Mouse (Mus musculus): Measurements from ENCODE around the gene Ank3. TPM values are rescaled to one million over a fixed set of nuclear protein-coding genes. Genes with fewer than 3 reads are reported as not detected.

Gene Ank3
- polyA plus RNA-seq, 1 experiment from 2014 or later, result 69.3 TPM

DNA sequence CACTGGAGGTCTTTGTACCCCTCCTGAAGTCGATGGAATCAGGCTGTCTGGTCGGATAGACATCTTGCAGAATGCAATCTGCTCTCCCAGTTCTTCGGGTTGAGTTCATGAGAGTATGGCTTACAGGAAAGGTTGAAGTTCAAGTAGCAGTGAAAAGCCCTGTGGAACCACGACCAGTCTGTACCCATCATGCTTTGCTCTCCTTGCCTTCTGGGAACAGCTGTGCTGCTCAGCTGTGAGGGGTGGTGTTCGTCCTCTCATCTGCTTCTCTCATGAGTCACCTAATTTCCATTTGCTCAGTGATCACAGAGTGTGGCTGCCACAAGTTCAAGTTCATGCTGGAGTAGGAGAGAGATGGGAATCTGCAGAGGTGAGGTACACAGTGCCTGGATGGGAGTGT, 348.2 kb downstream of the Ank3 start:
- H3K27me3 ChIP-seq (replicated peaks; ENCODE audit: control insufficient read depth, insufficient read depth, low read length), result no peaks in the 10 kb centered on the region
- H3K4me2 ChIP-seq (ENCODE audit: low read length), result no peak overlapping the region
- no peaks in the 10 kb centered on the region for H3K9me3 ChIP-seq (ENCODE audit: control insufficient read depth, low read length)
- no peak overlapping the region for H3K9ac ChIP-seq (ENCODE audit: low read depth, low read length)
- no peak overlapping the region for H3K27ac ChIP-seq (ENCODE audit: low read depth, low read length)
- ATAC-seq, result no peak
- H3K4me3 ChIP-seq (ENCODE audit: low read length), result no peak overlapping the region
- 48% methylated on average over 5 of the region's 5 CpGs for WGBS
- H3K36me3 ChIP-seq (ENCODE audit: control insufficient read depth, insufficient read depth, low read length), result no peaks in the 10 kb centered on the region
- peaks cover 32% of the 10 kb centered on the region for H3K4me1 ChIP-seq (ENCODE audit: control insufficient read depth, insufficient read depth, low read depth, low read length)

- no peaks in the 10 kb centered on the region for H3K9me3 ChIP-seq (ENCODE audit: control insufficient read depth, low read length)
- H3K4me1 ChIP-seq (ENCODE audit: control insufficient read depth, insufficient read depth, low read depth, low read length), result peaks cover 10% of the 10 kb centered on the region
- 27% methylated on average over 7 of the region's 7 CpGs for WGBS
- no peak overlapping the region for H3K4me3 ChIP-seq (ENCODE audit: low read length)
- ATAC-seq, result peak; percentile 57; the same call in 1 of the 2 replicates
- no peaks in the 10 kb centered on the region for H3K27me3 ChIP-seq (replicated peaks; ENCODE audit: control insufficient read depth, insufficient read depth, low read length)
- H3K27ac ChIP-seq (ENCODE audit: low read depth, low read length), result peak overlapping the region; percentile 65
- no peak overlapping the region for H3K9ac ChIP-seq (ENCODE audit: low read depth, low read length)
- H3K36me3 ChIP-seq (ENCODE audit: control insufficient read depth, insufficient read depth, low read length), result no peaks in the 10 kb centered on the region
- H3K4me2 ChIP-seq (ENCODE audit: low read length), result no peak overlapping the region
Measured at GRCm38 (mm10) chr10:69751416-69751815, 352.8 kb downstream of the Ank3 start.

- no peaks in the 10 kb centered on the region for H3K27me3 ChIP-seq (replicated peaks; ENCODE audit: control insufficient read depth, insufficient read depth, low read length)
- H3K36me3 ChIP-seq (ENCODE audit: control insufficient read depth, insufficient read depth, low read length), result no peaks in the 10 kb centered on the region
- H3K4me1 ChIP-seq (ENCODE audit: control insufficient read depth, insufficient read depth, low read depth, low read length), result peaks cover 6% of the 10 kb centered on the region
- no peak for ATAC-seq
- WGBS, result 66% methylated on average over 11 of the region's 11 CpGs
- no peak overlapping the region for H3K9ac ChIP-seq (ENCODE audit: low read depth, low read length)
- H3K27ac ChIP-seq (ENCODE audit: low read depth, low read length), result no peak overlapping the region
- no peaks in the 10 kb centered on the region for H3K9me3 ChIP-seq (ENCODE audit: control insufficient read depth, low read length)
- H3K4me3 ChIP-seq (ENCODE audit: low read length), result no peak overlapping the region
- H3K4me2 ChIP-seq (ENCODE audit: low read length), result no peak overlapping the region
Measured at GRCm38 (mm10) chr10:69753464-69753863, 354.9 kb downstream of the Ank3 start.

- no peak overlapping the region for H3K27ac ChIP-seq (ENCODE audit: low read depth, low read length)
- H3K36me3 ChIP-seq (ENCODE audit: control insufficient read depth, insufficient read depth, low read length), result no peaks in the 10 kb centered on the region
- H3K4me2 ChIP-seq (ENCODE audit: low read length), result no peak overlapping the region
- H3K9ac ChIP-seq (ENCODE audit: low read depth, low read length), result no peak overlapping the region
- no peaks in the 10 kb centered on the region for H3K27me3 ChIP-seq (replicated peaks; ENCODE audit: control insufficient read depth, insufficient read depth, low read length)
- ATAC-seq, result no peak
- H3K4me1 ChIP-seq (ENCODE audit: control insufficient read depth, insufficient read depth, low read depth, low read length), result no peaks in the 10 kb centered on the region; the same call in 1 of the 2 replicates
- no peak overlapping the region for H3K4me3 ChIP-seq (ENCODE audit: low read length)
- H3K9me3 ChIP-seq (ENCODE audit: control insufficient read depth, low read length), result no peaks in the 10 kb centered on the region
- 74% methylated on average over 4 of the region's 4 CpGs for WGBS
Measured at GRCm38 (mm10) chr10:69756956-69757672, 358.5 kb downstream of the Ank3 start.

GRCm38 (mm10) chr10:69762977-69763376, 364.4 kb downstream of the Ank3 start:
- ATAC-seq, result peak; percentile 53
- peak overlapping the region; percentile 48 for H3K27ac ChIP-seq (ENCODE audit: low read depth, low read length)
- H3K9me3 ChIP-seq (ENCODE audit: control insufficient read depth, low read length), result no peaks in the 10 kb centered on the region
- no peaks in the 10 kb centered on the region for H3K36me3 ChIP-seq (ENCODE audit: control insufficient read depth, insufficient read depth, low read length)
- no peak overlapping the region for H3K4me3 ChIP-seq (ENCODE audit: low read length)
- no peaks in the 10 kb centered on the region for H3K27me3 ChIP-seq (replicated peaks; ENCODE audit: control insufficient read depth, insufficient read depth, low read length)
- H3K9ac ChIP-seq (ENCODE audit: low read depth, low read length), result no peak overlapping the region
- H3K4me2 ChIP-seq (ENCODE audit: low read length), result no peak overlapping the region
- 65% methylated on average over 7 of the region's 7 CpGs for WGBS
- peaks cover 11% of the 10 kb centered on the region for H3K4me1 ChIP-seq (ENCODE audit: control insufficient read depth, insufficient read depth, low read depth, low read length)

GRCm38 (mm10) chr10:69764402-69764801, 365.8 kb downstream of the Ank3 start:
- ATAC-seq, result peak; percentile 7; the same call in 1 of the 2 replicates
- H3K4me3 ChIP-seq (ENCODE audit: low read length), result no peak overlapping the region
- no peaks in the 10 kb centered on the region for H3K36me3 ChIP-seq (ENCODE audit: control insufficient read depth, insufficient read depth, low read length)
- H3K4me1 ChIP-seq (ENCODE audit: control insufficient read depth, insufficient read depth, low read depth, low read length), result peaks cover 11% of the 10 kb centered on the region
- H3K4me2 ChIP-seq (ENCODE audit: low read length), result no peak overlapping the region
- H3K27ac ChIP-seq (ENCODE audit: low read depth, low read length), result peak overlapping the region; percentile 51; the same call in 1 of the 2 replicates
- WGBS, result 34% methylated on average over 4 of the region's 4 CpGs
- no peaks in the 10 kb centered on the region for H3K27me3 ChIP-seq (replicated peaks; ENCODE audit: control insufficient read depth, insufficient read depth, low read length)
- H3K9ac ChIP-seq (ENCODE audit: low read depth, low read length), result no peak overlapping the region
- no peaks in the 10 kb centered on the region for H3K9me3 ChIP-seq (ENCODE audit: control insufficient read depth, low read length)

DNA sequence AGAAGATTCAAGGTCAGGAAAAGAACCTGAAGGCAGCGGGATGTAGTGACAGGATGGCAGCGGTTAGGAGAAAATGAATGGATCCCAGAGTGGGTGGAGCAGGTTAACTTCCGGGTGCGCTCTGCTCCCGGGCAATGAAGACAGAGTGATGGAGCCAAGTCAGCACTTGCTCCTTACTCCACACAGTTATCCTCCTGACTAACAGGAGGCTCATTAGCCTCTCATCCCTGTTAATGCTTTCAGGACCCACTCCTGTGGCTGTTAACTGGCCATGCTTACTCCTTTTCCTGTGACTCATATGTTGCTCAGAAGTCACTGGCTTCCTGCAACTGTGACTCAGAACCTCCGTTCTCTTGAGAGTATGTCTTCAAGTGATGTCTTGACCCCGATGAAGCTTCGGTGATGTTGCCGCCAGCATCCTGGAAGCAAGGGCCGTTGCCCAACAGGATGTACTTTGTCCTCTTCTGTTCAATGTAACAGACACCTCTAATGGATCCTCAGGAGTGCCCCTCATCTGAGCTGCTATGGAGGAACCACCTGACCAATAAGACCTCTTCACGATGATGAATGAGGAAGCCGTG, 378.6 kb downstream of the Ank3 start:
- Histone ChIP-seq H3K4me3 (ENCODE audit: low read length) (no peak overlapping the region), H3K4me1 (ENCODE audit: control insufficient read depth, insufficient read depth, low read depth, low read length) (no peaks in the 10 kb centered on the region), H3K36me3 (ENCODE audit: control insufficient read depth, insufficient read depth, low read length) (no peaks in the 10 kb centered on the region), H3K27me3 (replicated peaks; ENCODE audit: control insufficient read depth, insufficient read depth, low read length) (no peaks in the 10 kb centered on the region), H3K9me3 (ENCODE audit: control insufficient read depth, low read length) (no peaks in the 10 kb centered on the region), H3K9ac (ENCODE audit: low read depth, low read length) (no peak overlapping the region), H3K4me2 (ENCODE audit: low read length) (no peak overlapping the region), H3K27ac (ENCODE audit: low read depth, low read length) (no peak overlapping the region)
- WGBS, result 84% methylated on average over 12 of the region's 12 CpGs
- ATAC-seq, result peak; percentile 7; the same call in 1 of the 2 replicates

DNA sequence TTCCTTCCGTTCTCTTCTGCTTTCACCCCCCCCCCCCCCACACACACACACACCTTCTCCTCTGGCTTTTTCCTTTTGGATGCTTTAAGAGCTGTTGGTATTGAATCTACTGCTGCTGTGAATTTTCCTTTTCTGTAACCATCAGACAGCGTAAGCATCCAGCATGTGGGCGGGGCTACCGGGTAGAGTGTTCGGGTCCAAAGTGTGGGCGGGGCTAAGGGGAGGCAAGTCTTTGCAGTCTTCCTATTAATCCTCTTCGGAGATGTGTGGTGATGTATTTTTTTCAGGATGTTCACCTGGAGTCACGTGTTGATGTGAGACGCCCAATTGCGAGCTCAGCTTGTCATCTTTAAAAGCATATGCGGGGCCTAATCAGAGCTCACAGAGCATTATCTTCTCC, 379.2 kb downstream of the Ank3 start:
- Histone ChIP-seq H3K4me3 (ENCODE audit: low read length) (no peak overlapping the region), H3K4me1 (ENCODE audit: control insufficient read depth, insufficient read depth, low read depth, low read length) (no peaks in the 10 kb centered on the region), H3K9ac (ENCODE audit: low read depth, low read length) (no peak overlapping the region), H3K36me3 (ENCODE audit: control insufficient read depth, insufficient read depth, low read length) (no peaks in the 10 kb centered on the region), H3K27ac (ENCODE audit: low read depth, low read length) (no peak overlapping the region), H3K9me3 (ENCODE audit: control insufficient read depth, low read length) (no peaks in the 10 kb centered on the region), H3K4me2 (ENCODE audit: low read length) (no peak overlapping the region), H3K27me3 (replicated peaks; ENCODE audit: control insufficient read depth, insufficient read depth, low read length) (no peaks in the 10 kb centered on the region)
- WGBS, result 81% methylated on average over 11 of the region's 11 CpGs
- no peak; the same call in 1 of the 2 replicates for ATAC-seq

- Histone ChIP-seq H3K36me3 (ENCODE audit: control insufficient read depth, insufficient read depth, low read length) (no peaks in the 10 kb centered on the region), H3K4me1 (ENCODE audit: control insufficient read depth, insufficient read depth, low read depth, low read length) (no peaks in the 10 kb centered on the region), H3K27me3 (replicated peaks; ENCODE audit: control insufficient read depth, insufficient read depth, low read length) (no peaks in the 10 kb centered on the region), H3K9ac (ENCODE audit: low read depth, low read length) (no peak overlapping the region), H3K27ac (ENCODE audit: low read depth, low read length) (no peak overlapping the region), H3K4me2 (ENCODE audit: low read length) (no peak overlapping the region), H3K9me3 (ENCODE audit: control insufficient read depth, low read length) (no peaks in the 10 kb centered on the region), H3K4me3 (ENCODE audit: low read length) (no peak overlapping the region)
- WGBS, result 71% methylated on average over 3 of the region's 3 CpGs
- no peak for ATAC-seq
Measured at GRCm38 (mm10) chr10:69779246-69779645, 380.7 kb downstream of the Ank3 start.

All from hindbrain, embryonic 16.5 days (tissue).